Mouse (Mus musculus) hindbrain, embryonic 14.5 days (tissue): ENCODE data around the gene Mmp25. TPM values are rescaled to one million over a fixed set of nuclear protein-coding genes. Genes with fewer than 3 reads are reported as not detected.

Experiments
- polyA plus RNA-seq: library from polyadenylated mRNA; unstranded; fragments of >200 nt; fragmentation: Nextera tagmentation; extraction: Ambion mirVana; gene quantifications from 2 replicates; pipeline ENCODE4 v1.2.1, GENCODE M21; 2014

Gene Mmp25
- polyA plus RNA-seq, 1 experiment from 2014 or later: 1.6 TPM

Other genes starting within 250 kb of the Mmp25 start
- gene Vmn2r117, start 165.6 kb downstream of the Mmp25 start, polyA plus RNA-seq: not detected in 2 replicates
- 15.4 and 15.6 TPM in 2 replicates for gene Zfp213, start 81.0 kb downstream of the Mmp25 start, polyA plus RNA-seq
- gene Zfp13, start 45.8 kb downstream of the Mmp25 start, polyA plus RNA-seq: 20.3 and 21.4 TPM in 2 replicates
- 0.25 and 0.27 TPM in 2 replicates for gene Zscan10, start 44.4 kb downstream of the Mmp25 start, polyA plus RNA-seq
- gene Bicdl2, start 15.2 kb upstream of the Mmp25 start, polyA plus RNA-seq: 0.24 TPM in 1 of 2 replicates, not detected in the other
- 129 and 143 TPM in 2 replicates for gene Hcfc1r1, start 28.3 kb upstream of the Mmp25 start, polyA plus RNA-seq
- gene Thoc6, start 28.6 kb upstream of the Mmp25 start, polyA plus RNA-seq: 39.7 and 40.0 TPM in 2 replicates
- 3.1 and 3.7 TPM in 2 replicates for gene Tnfrsf12a, start 32.2 kb upstream of the Mmp25 start, polyA plus RNA-seq
- 0.24 and 0.26 TPM in 2 replicates for gene Cldn6, start 34.0 kb upstream of the Mmp25 start, polyA plus RNA-seq
- 1.7 and 2.6 TPM in 2 replicates for gene Cldn9, start 38.7 kb upstream of the Mmp25 start, polyA plus RNA-seq
- gene 1520401A03Rik, start 77.5 kb upstream of the Mmp25 start, polyA plus RNA-seq: 0.09 and 0.18 TPM in 2 replicates
- gene Pkmyt1, start 81.1 kb upstream of the Mmp25 start, polyA plus RNA-seq: 16.9 and 17.7 TPM in 2 replicates
- 57.5 and 62.8 TPM in 2 replicates for gene Paqr4, start 95.6 kb upstream of the Mmp25 start, polyA plus RNA-seq
- gene Kremen2, start 100.6 kb upstream of the Mmp25 start, polyA plus RNA-seq: 0.74 and 0.90 TPM in 2 replicates
- 179 and 183 TPM in 2 replicates for gene Flywch1, start 126.3 kb upstream of the Mmp25 start, polyA plus RNA-seq
- gene Flywch2, start 140.8 kb upstream of the Mmp25 start, polyA plus RNA-seq: 75.4 and 78.4 TPM in 2 replicates
- 390 and 455 TPM in 2 replicates for gene Srrm2, start 145.3 kb upstream of the Mmp25 start, polyA plus RNA-seq
- gene Elob, start 183.9 kb upstream of the Mmp25 start, polyA plus RNA-seq: 1,176 and 1,404 TPM in 2 replicates
- gene Prss33, start 190.8 kb upstream of the Mmp25 start, polyA plus RNA-seq: not detected in 2 replicates
- 0.16 TPM in 1 of 2 replicates, not detected in the other for gene Prss32, start 198.6 kb upstream of the Mmp25 start, polyA plus RNA-seq
- gene Prss41, start 198.9 kb upstream of the Mmp25 start, polyA plus RNA-seq: 1.1 and 2.3 TPM in 2 replicates
- gene Prss21, start 222.8 kb upstream of the Mmp25 start, polyA plus RNA-seq: not detected in 2 replicates
- gene Dcpp1, start 235.6 kb upstream of the Mmp25 start, polyA plus RNA-seq: not detected in 2 replicates
- gene Dcpp2, start 235.6 kb upstream of the Mmp25 start, polyA plus RNA-seq: not detected in 2 replicates